Mouse (Mus musculus): ENCODE results near the gene Dab2ip.

DNA sequence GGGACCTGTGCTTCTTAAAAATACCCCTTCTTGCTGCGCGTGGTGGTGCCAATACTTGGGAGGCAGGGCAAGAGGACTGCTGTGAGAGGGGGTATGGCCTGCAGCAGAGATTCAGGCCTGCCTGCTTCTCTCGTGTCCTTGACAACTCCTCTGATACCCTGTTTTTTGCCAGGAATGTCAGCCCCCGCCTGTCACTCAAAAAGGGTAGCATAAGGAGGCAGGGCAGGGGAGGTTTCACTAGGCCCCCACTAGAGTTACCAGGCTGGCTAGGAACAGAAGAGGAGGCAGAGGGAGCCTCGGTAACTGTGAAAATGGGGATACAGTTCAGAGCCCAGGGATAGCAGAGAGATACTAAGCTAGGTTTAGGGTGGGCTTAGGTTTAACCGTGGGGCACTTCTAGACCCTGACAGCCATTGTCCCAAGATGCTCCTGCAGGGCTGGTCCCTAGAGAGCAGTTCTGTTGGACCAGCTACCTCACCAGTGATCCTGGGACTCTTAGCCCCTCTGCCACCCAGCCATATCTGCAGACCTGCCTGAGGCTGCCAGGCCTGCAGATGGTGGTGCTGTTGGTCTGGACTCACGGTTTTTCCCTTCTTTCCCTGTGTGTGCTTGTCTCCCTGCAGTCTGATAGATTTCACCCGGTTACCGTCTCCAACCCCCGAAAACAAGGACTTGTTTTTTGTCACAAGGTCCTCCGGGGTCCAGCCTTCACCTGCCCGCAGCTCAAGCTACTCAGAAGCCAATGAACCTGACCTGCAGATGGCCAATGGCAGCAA lies 161.4 kb downstream of the Dab2ip start:
- TF ChIP-seq CTCF (IDR thresholded peaks at IDR 0.05; ENCODE audit: control insufficient read depth, insufficient read depth, insufficient replicate concordance, low read depth, low read length) (no peak), POLR2A (IDR thresholded peaks at IDR 0.05; ENCODE audit: control insufficient read depth, low read depth, low read length) (no peak)

Data from testis, adult 2 months (tissue).